Mouse (Mus musculus) midbrain, embryonic 15.5 days (tissue): ENCODE data around the gene Cdh26. TPM values are rescaled to one million over a fixed set of nuclear protein-coding genes. Genes with fewer than 3 reads are reported as not detected.

Source experiments
- ATAC-seq: fragments of 200-750 bp; cut with Nextera tagmentation; replicated peaks from 2 replicates; pipeline ENCODE4 v1.8.0; 2017; ENCODE audit warnings: moderate TSS enrichment
- H3K27ac ChIP-seq: fragments of 300-500 bp; sonication (generic); 2 replicates; pipeline ENCODE4 v1.5.1; 2015; ENCODE audit warnings: mild to moderate bottlenecking, inconsistent platforms
- H3K27me3 ChIP-seq: fragments of 300-500 bp; sonication (generic); replicated peaks from 2 replicates; pipeline ENCODE4 v1.6.1; 2015; ENCODE audit warnings: inconsistent platforms
- H3K36me3 ChIP-seq: fragments of 300-500 bp; sonication (generic); replicated peaks from 2 replicates; pipeline ENCODE4 v1.6.1; 2015; ENCODE audit warnings: inconsistent platforms
- H3K4me1 ChIP-seq: fragments of 300-500 bp; sonication (generic); 2 replicates; pipeline ENCODE4 v1.6.1; 2015; ENCODE audit warnings: inconsistent platforms
- H3K4me2 ChIP-seq: fragments of 300-500 bp; sonication (generic); 2 replicates; pipeline ENCODE4 v1.6.1; 2015; ENCODE audit warnings: inconsistent platforms, mild to moderate bottlenecking, moderate library complexity
- H3K4me3 ChIP-seq: fragments of 300-500 bp; sonication (generic); 2 replicates; pipeline ENCODE4 v1.5.1; 2015; ENCODE audit warnings: mild to moderate bottlenecking, inconsistent platforms
- H3K9ac ChIP-seq: fragments of 300-500 bp; sonication (generic); 2 replicates; pipeline ENCODE4 v1.6.1; 2015; ENCODE audit warnings: mild to moderate bottlenecking, inconsistent platforms
- H3K9me3 ChIP-seq: fragments of 300-500 bp; sonication (generic); 2 replicates; pipeline ENCODE4 v1.6.1; 2016; ENCODE audit warnings: inconsistent platforms
- WGBS: fragments of 180-500 bp; shearing (Covaris S2); methylation state at CpG from one replicate; pipeline ENCODE4 v1.1.7; 2015; ENCODE audit warnings: mixed read lengths; 5-methylcytosine and 5-hydroxymethylcytosine counted together
- polyA plus RNA-seq: library from polyadenylated mRNA; unstranded; fragments of >200 nt; fragmentation: Nextera tagmentation; extraction: Ambion mirVana; gene quantifications from 2 replicates; pipeline ENCODE4 v1.2.1, GENCODE M21; 2015

Gene Cdh26
- polyA plus RNA-seq, 1 experiment from 2014 or later: 0.27 TPM

- Histone ChIP-seq H3K4me3 (no peak overlapping the region), H3K4me1 (no peaks in the 10 kb centered on the region; the same call in 1 of the 2 replicates), H3K27ac (no peak overlapping the region), H3K9me3 (no peaks in the 10 kb centered on the region), H3K27me3 (no peaks in the 10 kb centered on the region), H3K9ac (no peak overlapping the region), H3K36me3 (no peaks in the 10 kb centered on the region), H3K4me2 (no peak overlapping the region)
- 0 out of 2 replicates have a peak, but pooled peaks have one; percentile 33 for ATAC-seq
- 62% methylated on average over 9 of the region's 9 CpGs for WGBS
Measured at GRCm38 (mm10) chr2:178490245-178490920, 60.1 kb downstream of the Cdh26 start.

- Histone ChIP-seq H3K27me3 (no peaks in the 10 kb centered on the region), H3K4me2 (no peak overlapping the region), H3K4me1 (peaks cover 6% of the 10 kb centered on the region), H3K4me3 (no peak overlapping the region), H3K27ac (no peak overlapping the region), H3K9me3 (no peaks in the 10 kb centered on the region), H3K9ac (no peak overlapping the region), H3K36me3 (no peaks in the 10 kb centered on the region)
- ATAC-seq: no peak
- 78% methylated on average over 11 of the region's 11 CpGs for WGBS
Measured at GRCm38 (mm10) chr2:178494066-178494465, 63.7 kb downstream of the Cdh26 start.

GRCm38 (mm10) chr2:178495816-178496215 lies 65.5 kb downstream of the Cdh26 start:
- WGBS: 89% methylated on average over 2 of the region's 2 CpGs
- H3K27ac ChIP-seq: no peak overlapping the region
- ATAC-seq: no peak
- no peaks in the 10 kb centered on the region for H3K9me3 ChIP-seq
- H3K9ac ChIP-seq: no peak overlapping the region
- H3K4me1 ChIP-seq: peaks cover 6% of the 10 kb centered on the region
- no peaks in the 10 kb centered on the region for H3K27me3 ChIP-seq
- no peak overlapping the region for H3K4me2 ChIP-seq
- H3K4me3 ChIP-seq: no peak overlapping the region
- no peaks in the 10 kb centered on the region for H3K36me3 ChIP-seq

GRCm38 (mm10) chr2:178497900-178498299 lies 67.6 kb downstream of the Cdh26 start:
- H3K9ac ChIP-seq: no peak overlapping the region
- H3K9me3 ChIP-seq: no peaks in the 10 kb centered on the region
- no peak overlapping the region for H3K27ac ChIP-seq
- H3K36me3 ChIP-seq: no peaks in the 10 kb centered on the region
- 79% methylated on average over 1 of the region's 1 CpGs for WGBS
- H3K4me3 ChIP-seq: no peak overlapping the region
- peaks cover 6% of the 10 kb centered on the region for H3K4me1 ChIP-seq
- no peak overlapping the region for H3K4me2 ChIP-seq
- no peak for ATAC-seq
- H3K27me3 ChIP-seq: no peaks in the 10 kb centered on the region

GRCm38 (mm10) chr2:178498409-178498808 lies 68.1 kb downstream of the Cdh26 start:
- 55% methylated on average over 5 of the region's 5 CpGs for WGBS
- Histone ChIP-seq H3K4me1 (peaks cover 6% of the 10 kb centered on the region), H3K4me3 (no peak overlapping the region), H3K9me3 (no peaks in the 10 kb centered on the region), H3K36me3 (no peaks in the 10 kb centered on the region), H3K27ac (no peak overlapping the region), H3K27me3 (no peaks in the 10 kb centered on the region), H3K4me2 (no peak overlapping the region), H3K9ac (no peak overlapping the region)
- peak; percentile 69 for ATAC-seq

- Histone ChIP-seq H3K9me3 (no peaks in the 10 kb centered on the region), H3K27me3 (no peaks in the 10 kb centered on the region), H3K4me1 (peaks cover 6% of the 10 kb centered on the region), H3K4me2 (no peak overlapping the region), H3K27ac (no peak overlapping the region), H3K36me3 (no peaks in the 10 kb centered on the region), H3K9ac (no peak overlapping the region), H3K4me3 (no peak overlapping the region)
- WGBS: 60% methylated on average over 10 of the region's 10 CpGs
- 0 out of 2 replicates have a peak, but pooled peaks have one; percentile 24 for ATAC-seq
Measured at GRCm38 (mm10) chr2:178502469-178502868, 72.1 kb downstream of the Cdh26 start.

GRCm38 (mm10) chr2:178506056-178506455 lies 75.7 kb downstream of the Cdh26 start:
- ATAC-seq: no peak
- WGBS: 78% methylated on average over 12 of the region's 12 CpGs
- no peaks in the 10 kb centered on the region for H3K27me3 ChIP-seq
- no peaks in the 10 kb centered on the region for H3K36me3 ChIP-seq
- no peak overlapping the region for H3K4me3 ChIP-seq
- H3K9me3 ChIP-seq: no peaks in the 10 kb centered on the region
- no peak overlapping the region for H3K27ac ChIP-seq
- no peak overlapping the region for H3K4me2 ChIP-seq
- no peak overlapping the region for H3K9ac ChIP-seq
- peaks cover 6% of the 10 kb centered on the region for H3K4me1 ChIP-seq

GRCm38 (mm10) chr2:178507379-178508014 lies 77.2 kb downstream of the Cdh26 start:
- H3K9me3 ChIP-seq: no peaks in the 10 kb centered on the region
- no peaks in the 10 kb centered on the region for H3K27me3 ChIP-seq
- H3K36me3 ChIP-seq: no peaks in the 10 kb centered on the region
- no peak overlapping the region for H3K4me2 ChIP-seq
- ATAC-seq: peak; percentile 74
- no peak overlapping the region for H3K9ac ChIP-seq
- WGBS: 39% methylated on average over 6 of the region's 6 CpGs
- H3K4me1 ChIP-seq: peaks cover 6% of the 10 kb centered on the region
- no peak overlapping the region for H3K4me3 ChIP-seq
- peak overlapping the region; percentile 17; the same call in 1 of the 2 replicates for H3K27ac ChIP-seq

GRCm38 (mm10) chr2:178508279-178508678 lies 77.9 kb downstream of the Cdh26 start:
- H3K9me3 ChIP-seq: no peaks in the 10 kb centered on the region
- ATAC-seq: no peak
- 80% methylated on average over 6 of the region's 6 CpGs for WGBS
- H3K27ac ChIP-seq: no peak overlapping the region
- no peaks in the 10 kb centered on the region for H3K27me3 ChIP-seq
- peaks cover 6% of the 10 kb centered on the region for H3K4me1 ChIP-seq
- no peak overlapping the region for H3K4me2 ChIP-seq
- no peak overlapping the region for H3K4me3 ChIP-seq
- no peaks in the 10 kb centered on the region for H3K36me3 ChIP-seq
- H3K9ac ChIP-seq: no peak overlapping the region

- no peaks in the 10 kb centered on the region for H3K9me3 ChIP-seq
- no peak overlapping the region for H3K4me3 ChIP-seq
- no peaks in the 10 kb centered on the region for H3K36me3 ChIP-seq
- WGBS: 80% methylated on average over 4 of the region's 4 CpGs
- no peak overlapping the region for H3K27ac ChIP-seq
- H3K4me2 ChIP-seq: no peak overlapping the region
- H3K4me1 ChIP-seq: no peaks in the 10 kb centered on the region
- ATAC-seq: no peak
- no peaks in the 10 kb centered on the region for H3K27me3 ChIP-seq
- H3K9ac ChIP-seq: no peak overlapping the region
Measured at GRCm38 (mm10) chr2:178513043-178513442, 82.7 kb downstream of the Cdh26 start.

GRCm38 (mm10) chr2:178513636-178514071 lies 83.3 kb downstream of the Cdh26 start:
- H3K36me3 ChIP-seq: no peaks in the 10 kb centered on the region
- WGBS: 58% methylated on average over 16 of the region's 16 CpGs
- H3K9me3 ChIP-seq: no peaks in the 10 kb centered on the region
- H3K27ac ChIP-seq: no peak overlapping the region
- no peak overlapping the region for H3K9ac ChIP-seq
- no peaks in the 10 kb centered on the region for H3K4me1 ChIP-seq
- ATAC-seq: peak; percentile 44; the same call in 1 of the 2 replicates
- H3K4me3 ChIP-seq: no peak overlapping the region
- no peak overlapping the region for H3K4me2 ChIP-seq
- no peaks in the 10 kb centered on the region for H3K27me3 ChIP-seq

GRCm38 (mm10) chr2:178516421-178516820 lies 86.1 kb downstream of the Cdh26 start:
- no peak overlapping the region for H3K4me3 ChIP-seq
- no peak overlapping the region for H3K4me2 ChIP-seq
- WGBS: 73% methylated on average over 5 of the region's 5 CpGs
- no peaks in the 10 kb centered on the region for H3K36me3 ChIP-seq
- no peak overlapping the region for H3K27ac ChIP-seq
- H3K9me3 ChIP-seq: no peaks in the 10 kb centered on the region
- H3K27me3 ChIP-seq: no peaks in the 10 kb centered on the region
- no peak overlapping the region for H3K9ac ChIP-seq
- ATAC-seq: no peak
- no peaks in the 10 kb centered on the region for H3K4me1 ChIP-seq

- Histone ChIP-seq H3K27me3 (no peaks in the 10 kb centered on the region), H3K4me1 (no peaks in the 10 kb centered on the region), H3K9me3 (no peaks in the 10 kb centered on the region), H3K36me3 (no peaks in the 10 kb centered on the region), H3K9ac (no peak overlapping the region), H3K4me3 (no peak overlapping the region), H3K4me2 (no peak overlapping the region), H3K27ac (no peak overlapping the region)
- 79% methylated on average over 9 of the region's 9 CpGs for WGBS
- ATAC-seq: no peak
Measured at GRCm38 (mm10) chr2:178516941-178517340, 86.6 kb downstream of the Cdh26 start.
